Mouse (Mus musculus) testis, adult 2 months (tissue): ENCODE measurements at regions not wholly inside any gene's neighbourhood (a gene's known extent, or its start where the extent isn't known, plus 50 kb on each side); places are given as distances from the start of the nearest gene placed in this dataset.

Source experiments
- CTCF ChIP-seq: fragments of 200-500 bp; IDR thresholded peaks from 2 replicates; pipeline ENCODE4 v1.5.1; 2012; ENCODE audit warnings: low read depth, mild to moderate bottlenecking, inconsistent platforms, low read length, moderate library complexity; ENCODE audit not compliant: control insufficient read depth, insufficient read depth, insufficient replicate concordance
- POLR2A ChIP-seq: fragments of 200-500 bp; IDR thresholded peaks from 2 replicates; pipeline ENCODE4 v1.6.1; 2012; ENCODE audit warnings: low read depth, mild to moderate bottlenecking, inconsistent platforms, low read length, moderate library complexity; ENCODE audit not compliant: control insufficient read depth

DNA sequence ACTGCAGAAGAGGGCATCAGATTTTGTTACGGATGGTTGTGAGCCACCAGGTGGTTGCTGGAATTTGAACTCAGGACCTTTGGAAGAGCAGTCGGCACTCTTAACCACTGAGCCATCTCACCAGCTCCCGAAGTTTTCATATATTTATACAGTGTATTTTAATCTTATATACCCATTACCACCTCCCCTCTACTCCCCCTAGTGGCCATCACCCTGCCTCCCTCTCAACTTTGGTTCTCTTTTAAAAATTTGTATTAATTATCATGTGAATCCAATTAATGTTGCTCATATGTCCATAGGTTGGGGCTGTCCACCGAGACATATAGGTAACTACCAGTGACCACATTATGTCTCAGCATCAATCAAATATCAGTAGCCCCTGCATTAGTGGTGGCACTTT lies 142.0 kb downstream of the Tmem161b start:
- TF ChIP-seq POLR2A (no peak), CTCF (no peak)
